Mouse (Mus musculus): ENCODE measurements around the gene Atp10b.

DNA sequence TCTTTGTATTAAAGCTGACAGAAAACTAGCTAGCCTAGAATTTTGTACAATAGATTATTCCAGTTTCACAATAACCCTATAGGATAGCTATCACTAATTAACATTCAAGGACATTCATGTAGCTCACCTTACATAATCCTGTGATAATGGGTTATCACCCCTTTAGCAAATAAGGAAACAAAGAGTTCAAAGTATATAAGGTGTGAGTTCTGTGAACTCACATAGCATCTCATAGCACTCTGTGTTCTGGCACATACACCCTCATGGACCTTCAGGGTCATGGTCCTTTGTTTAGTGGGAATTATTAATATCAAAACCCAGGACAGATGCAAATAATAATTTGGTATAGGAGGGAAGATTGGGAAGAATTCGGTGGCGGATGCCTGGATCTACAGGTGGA, 50.4 kb downstream of the Atp10b start:
- TF ChIP-seq POLR2A (IDR thresholded peaks at IDR 0.05; ENCODE audit: low read depth, low read length) = no peak
- TF ChIP-seq CTCF (IDR thresholded peaks at IDR 0.05; ENCODE audit: borderline replicate concordance, insufficient read depth, low read length) = no peak
